Mouse (Mus musculus) lung, postnatal 0 days (tissue): ENCODE results near the gene Pcdh7.

Experiments used
- CTCF ChIP-seq: IDR thresholded peaks from 2 replicates; pipeline ENCODE4 v1.5.1; 2016; ENCODE audit warnings: antibody characterized with exemption, mild to moderate bottlenecking
- EP300 ChIP-seq: IDR thresholded peaks from 2 replicates; pipeline ENCODE4 v1.6.1; 2016; ENCODE audit warnings: antibody characterized with exemption, mild to moderate bottlenecking, control low read depth

GRCm38 (mm10) chr5:57782546-57782945, 64.8 kb downstream of the Pcdh7 start:
- TF ChIP-seq CTCF (no peak), EP300 (no peak)
